Mouse (Mus musculus): ENCODE results near the gene Brms1l. TPM values are rescaled to one million over a fixed set of nuclear protein-coding genes. Genes with fewer than 3 reads are reported as not detected.

Gene Brms1l
- total and polyA plus RNA-seq, 2 experiments from 2014 or later = 38.3 to 39.7 TPM

DNA sequence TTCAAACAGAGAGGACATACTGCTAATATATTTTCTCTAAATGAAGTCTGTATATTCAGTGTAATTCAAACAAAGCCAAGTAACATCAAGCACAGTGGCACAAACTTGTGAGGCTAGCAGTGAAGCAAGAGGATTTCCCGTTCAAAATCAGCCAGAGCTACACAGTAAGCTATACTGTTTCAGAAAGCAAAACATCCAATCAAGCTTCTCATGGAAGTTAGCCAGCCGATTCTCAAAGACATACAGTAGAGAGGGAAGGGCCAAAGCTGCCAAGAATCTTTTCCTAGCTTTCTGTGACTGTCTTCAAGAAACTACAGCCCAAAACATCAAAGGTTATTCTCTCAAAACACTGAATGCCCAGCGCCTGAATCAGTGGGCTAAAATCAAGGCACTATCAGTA is 31.1 kb upstream of the Brms1l start:
- ATAC-seq (ENCODE audit: low FRiP score) (no peak), DNase-seq (ENCODE audit: low spot score) (peak; percentile 51)
- H3K4me1 ChIP-seq (ENCODE audit: insufficient read depth, low read length) = no peaks in the 10 kb centered on the region
- no peak overlapping the region for H3K27ac ChIP-seq (ENCODE audit: low read depth, low read length)
- H3K4me2 ChIP-seq (ENCODE audit: low read depth, low read length, poor library complexity, severe bottlenecking) = no peak overlapping the region
- no peaks in the 10 kb centered on the region for H3K9me3 ChIP-seq (ENCODE audit: low read length)
- H3K4me3 ChIP-seq (ENCODE audit: low read depth, low read length) = no peak overlapping the region
- H3K36me3 ChIP-seq (ENCODE audit: insufficient read depth, low read length) = no peaks in the 10 kb centered on the region
- no peaks in the 10 kb centered on the region for H3K27me3 ChIP-seq (ENCODE audit: insufficient read depth, low read length)
- H3K9ac ChIP-seq (replicated peaks; ENCODE audit: low read length, poor library complexity, severe bottlenecking) = no peak overlapping the region
- TF ChIP-seq CTCF (IDR thresholded peaks at IDR 0.05) = no peak
- WGBS = 67% methylated on average over 3 of the region's 3 CpGs

DNA sequence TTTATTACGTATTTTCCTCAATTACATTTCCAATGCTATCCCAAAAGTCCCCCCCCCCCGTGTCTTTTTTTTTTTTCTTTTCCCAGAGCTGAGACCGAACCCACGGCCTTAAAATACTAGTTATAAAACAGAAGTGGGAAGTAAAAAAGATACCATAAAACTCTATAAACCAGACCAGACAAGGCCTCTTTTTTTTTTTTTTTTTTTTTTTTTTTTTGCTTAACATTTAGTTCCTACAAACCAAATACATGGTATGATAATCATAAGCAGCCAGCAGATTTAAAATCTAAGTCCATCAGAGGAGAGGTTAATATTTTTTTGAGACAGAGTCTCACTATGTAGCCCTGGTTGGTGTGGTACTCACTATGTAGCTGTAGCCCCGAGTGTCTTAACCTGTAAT is 19.6 kb upstream of the Brms1l start:
- H3K4me3 ChIP-seq (ENCODE audit: low read depth, low read length) = no peak overlapping the region
- TF ChIP-seq CTCF (IDR thresholded peaks at IDR 0.05) = no peak
- no peaks in the 10 kb centered on the region for H3K36me3 ChIP-seq (ENCODE audit: insufficient read depth, low read length)
- H3K27me3 ChIP-seq (ENCODE audit: insufficient read depth, low read length) = no peaks in the 10 kb centered on the region
- no peak overlapping the region for H3K4me2 ChIP-seq (ENCODE audit: low read depth, low read length, poor library complexity, severe bottlenecking)
- WGBS = 95% methylated on average over 5 of the region's 5 CpGs
- ATAC-seq (ENCODE audit: low FRiP score) = no peak
- H3K27ac ChIP-seq (ENCODE audit: low read depth, low read length) = no peak overlapping the region
- no peak for DNase-seq (ENCODE audit: low spot score)
- no peaks in the 10 kb centered on the region for H3K9me3 ChIP-seq (ENCODE audit: low read length)
- no peak overlapping the region for H3K9ac ChIP-seq (replicated peaks; ENCODE audit: low read length, poor library complexity, severe bottlenecking)
- peaks cover 6% of the 10 kb centered on the region; the same call in 1 of the 2 replicates for H3K4me1 ChIP-seq (ENCODE audit: insufficient read depth, low read length)

GRCm38 (mm10) chr12:55820119-55820660 is 15.9 kb upstream of the Brms1l start:
- Histone ChIP-seq H3K4me1 (ENCODE audit: insufficient read depth, low read length) (peaks cover 6% of the 10 kb centered on the region; the same call in 1 of the 2 replicates), H3K36me3 (ENCODE audit: insufficient read depth, low read length) (no peaks in the 10 kb centered on the region), H3K27ac (ENCODE audit: low read depth, low read length) (peak overlapping the region; percentile 95), H3K9ac (replicated peaks; ENCODE audit: low read length, poor library complexity, severe bottlenecking) (peak overlapping the region; percentile 96), H3K4me3 (ENCODE audit: low read depth, low read length) (peak overlapping the region; percentile 96), H3K27me3 (ENCODE audit: insufficient read depth, low read length) (no peaks in the 10 kb centered on the region), H3K4me2 (ENCODE audit: low read depth, low read length, poor library complexity, severe bottlenecking) (peak overlapping the region; percentile 84), H3K9me3 (ENCODE audit: low read length) (no peaks in the 10 kb centered on the region)
- TF ChIP-seq CTCF (IDR thresholded peaks at IDR 0.05) = no peak
- ATAC-seq (ENCODE audit: low FRiP score) (peak; percentile 55), DNase-seq (ENCODE audit: low spot score) (peak; percentile 46)
- 1% methylated on average over 21 of the region's 35 CpGs for WGBS

DNA sequence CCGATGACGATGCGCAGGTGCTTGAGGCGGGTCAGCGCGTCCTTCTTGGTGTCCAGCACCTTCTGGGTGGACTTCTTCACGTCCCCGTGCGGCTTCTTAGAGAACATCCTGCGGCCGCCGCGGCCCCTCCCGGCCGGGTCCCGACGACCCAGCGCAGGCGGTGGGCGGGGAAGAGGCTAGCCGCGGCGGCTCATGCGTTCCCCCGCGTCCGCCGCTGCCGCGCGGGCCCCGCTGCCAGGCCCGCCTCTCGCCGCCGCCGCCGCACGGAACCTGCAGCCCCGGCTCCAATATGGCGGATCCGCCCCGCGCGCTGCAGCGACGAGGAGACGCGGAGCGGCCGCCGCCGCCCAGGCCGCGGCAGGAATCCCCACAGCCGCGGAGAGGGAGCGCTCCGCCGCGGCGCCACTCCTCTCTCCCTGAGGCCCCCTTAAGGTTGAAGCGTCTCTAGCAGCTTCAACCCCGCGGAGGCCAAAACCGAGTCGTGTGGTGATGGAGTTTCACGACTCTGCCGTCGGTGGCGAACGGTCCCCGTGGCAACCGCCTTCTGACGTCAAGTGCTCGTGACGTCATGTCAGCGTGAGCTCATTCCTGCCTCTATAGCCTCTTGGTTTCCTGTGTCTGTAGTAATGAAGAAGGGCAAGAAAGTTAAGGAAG is 15.3 kb upstream of the Brms1l start, which contains the start of gene Ralgapa1:
TSS of gene Ralgapa1 (minus strand) at position 507 of the 654 bp plus-strand sequence.
- ATAC-seq (ENCODE audit: low FRiP score) (peak; percentile 95), DNase-seq (ENCODE audit: low spot score) (peak; percentile 96)
- Histone ChIP-seq H3K27ac (ENCODE audit: low read depth, low read length) (peak within 1 kb of the TSS; percentile 95), H3K4me3 (ENCODE audit: low read depth, low read length) (peak within 1 kb of the TSS; percentile 96), H3K4me1 (ENCODE audit: insufficient read depth, low read length) (peaks cover 6% of the 10 kb centered on the region; the same call in 1 of the 2 replicates), H3K9me3 (ENCODE audit: low read length) (no peaks in the 10 kb centered on the region), H3K27me3 (ENCODE audit: insufficient read depth, low read length) (no peaks in the 10 kb centered on the region), H3K9ac (replicated peaks; ENCODE audit: low read length, poor library complexity, severe bottlenecking) (peak within 1 kb of the TSS; percentile 96), H3K36me3 (ENCODE audit: insufficient read depth, low read length) (no peaks in the 10 kb centered on the region), H3K4me2 (ENCODE audit: low read depth, low read length, poor library complexity, severe bottlenecking) (peak within 1 kb of the TSS; percentile 84)
- TF ChIP-seq CTCF (IDR thresholded peaks at IDR 0.05) = peak; percentile 61
- WGBS = 0% methylated on average over 45 of the region's 78 CpGs

DNA sequence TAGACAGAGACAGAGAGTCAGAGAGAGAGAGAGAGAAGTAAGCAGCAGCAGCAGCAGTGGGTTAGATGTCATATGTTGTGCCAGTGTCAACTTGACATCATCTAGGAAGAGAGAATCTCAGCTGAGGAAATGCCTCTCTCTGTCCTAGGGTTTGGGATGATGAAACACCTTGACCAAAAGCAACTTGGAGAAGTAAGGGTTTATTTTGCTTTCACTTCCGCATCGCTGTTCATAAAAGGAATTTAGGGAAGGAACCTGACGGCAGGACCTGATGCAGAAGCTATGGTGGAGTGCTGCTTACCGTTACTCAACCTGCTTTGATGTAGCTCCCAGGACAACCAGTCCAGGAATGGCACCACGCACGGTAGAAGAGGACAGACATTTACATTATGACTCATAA is 12.1 kb upstream of the Brms1l start:
- no peak for TF ChIP-seq CTCF (IDR thresholded peaks at IDR 0.05)
- H3K9ac ChIP-seq (replicated peaks; ENCODE audit: low read length, poor library complexity, severe bottlenecking) = no peak overlapping the region
- H3K4me1 ChIP-seq (ENCODE audit: insufficient read depth, low read length) = peaks cover 1% of the 10 kb centered on the region; the same call in 1 of the 2 replicates
- H3K27me3 ChIP-seq (ENCODE audit: insufficient read depth, low read length) = no peaks in the 10 kb centered on the region
- H3K4me3 ChIP-seq (ENCODE audit: low read depth, low read length) = no peak overlapping the region
- WGBS = 81% methylated on average over 6 of the region's 6 CpGs
- H3K36me3 ChIP-seq (ENCODE audit: insufficient read depth, low read length) = no peaks in the 10 kb centered on the region
- DNase-seq (ENCODE audit: low spot score) = no peak
- no peak overlapping the region for H3K4me2 ChIP-seq (ENCODE audit: low read depth, low read length, poor library complexity, severe bottlenecking)
- no peak for ATAC-seq (ENCODE audit: low FRiP score)
- H3K9me3 ChIP-seq (ENCODE audit: low read length) = no peaks in the 10 kb centered on the region
- no peak overlapping the region for H3K27ac ChIP-seq (ENCODE audit: low read depth, low read length)

DNA sequence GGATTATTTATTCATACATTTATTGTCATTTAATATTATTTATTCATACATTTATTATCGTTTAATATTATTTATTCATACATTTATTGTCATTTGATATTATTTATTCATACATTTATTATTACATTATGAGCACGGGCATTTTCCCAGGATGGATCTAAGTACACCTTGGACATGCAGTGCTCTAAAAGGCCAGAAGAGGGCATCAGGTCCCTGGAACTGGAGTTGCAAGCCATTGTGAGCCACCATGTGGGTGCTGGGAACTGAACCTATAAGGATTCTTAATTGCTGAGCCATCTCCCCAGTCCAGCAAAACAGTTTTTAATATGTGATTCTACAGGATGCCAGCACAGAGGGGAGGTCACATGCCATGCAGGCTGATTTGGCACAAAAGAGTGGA is 10.6 kb upstream of the Brms1l start:
- Histone ChIP-seq H3K27ac (ENCODE audit: low read depth, low read length) (no peak overlapping the region), H3K9ac (replicated peaks; ENCODE audit: low read length, poor library complexity, severe bottlenecking) (no peak overlapping the region), H3K9me3 (ENCODE audit: low read length) (no peaks in the 10 kb centered on the region), H3K36me3 (ENCODE audit: insufficient read depth, low read length) (no peaks in the 10 kb centered on the region), H3K4me1 (ENCODE audit: insufficient read depth, low read length) (no peaks in the 10 kb centered on the region), H3K4me2 (ENCODE audit: low read depth, low read length, poor library complexity, severe bottlenecking) (no peak overlapping the region), H3K4me3 (ENCODE audit: low read depth, low read length) (no peak overlapping the region), H3K27me3 (ENCODE audit: insufficient read depth, low read length) (no peaks in the 10 kb centered on the region)
- ATAC-seq (ENCODE audit: low FRiP score) (no peak), DNase-seq (ENCODE audit: low spot score) (no peak)
- WGBS = 83% methylated on average over 2 of the region's 2 CpGs
- peak; percentile 31; the same call in 1 of the 2 replicates for TF ChIP-seq CTCF (IDR thresholded peaks at IDR 0.05)
